Mouse (Mus musculus) adrenal gland, postnatal 10 days (tissue): ENCODE data around the gene Gm42906. TPM values are rescaled to one million over a fixed set of nuclear protein-coding genes. Genes with fewer than 3 reads are reported as not detected.

ENCODE experiments used
- DNase-seq: peaks from one replicate; pipeline ENCODE4 v3.0.0; 2021; ENCODE audit warnings: mixed read lengths
- total RNA-seq, 2 experiments: library from RNA; stranded (reverse); gene quantifications; 2 replicates each; pipeline ENCODE4 v1.2.3; 2021

Gm42906 gene
- total RNA-seq, 2 experiments from 2014 or later, result not detected

- peak; percentile 71 for DNase-seq
Observed at GRCm38 (mm10) chr5:151233400-151234031, 194.4 kb downstream of the Gm42906 start, which contains the start of gene Stard13. Stard13 (minus strand) TSS chr5:151233836.

GRCm38 (mm10) chr5:151232576-151233299 lies 195.2 kb downstream of the Gm42906 start:
- no peak for DNase-seq

GRCm38 (mm10) chr5:151231861-151232260 lies 196.1 kb downstream of the Gm42906 start:
- peak; percentile 7 for DNase-seq

- peak; percentile 39 for DNase-seq
Observed at GRCm38 (mm10) chr5:151231411-151231810, 196.6 kb downstream of the Gm42906 start.

GRCm38 (mm10) chr5:151230427-151230826 lies 197.5 kb downstream of the Gm42906 start:
- DNase-seq, result no peak

- DNase-seq, result no peak
Observed at GRCm38 (mm10) chr5:151228367-151229005, 199.5 kb downstream of the Gm42906 start.

GRCm38 (mm10) chr5:151223696-151224366 lies 204.1 kb downstream of the Gm42906 start:
- DNase-seq, result no peak

- no peak for DNase-seq
Observed at GRCm38 (mm10) chr5:151222791-151223190, 205.2 kb downstream of the Gm42906 start.

GRCm38 (mm10) chr5:151218689-151219115 lies 209.3 kb downstream of the Gm42906 start:
- no peak for DNase-seq

GRCm38 (mm10) chr5:151213097-151213496 lies 214.9 kb downstream of the Gm42906 start:
- DNase-seq, result no peak

GRCm38 (mm10) chr5:151210869-151211268 lies 217.1 kb downstream of the Gm42906 start:
- no peak for DNase-seq

GRCm38 (mm10) chr5:151210060-151210459 lies 217.9 kb downstream of the Gm42906 start:
- DNase-seq, result no peak

- no peak for DNase-seq
Observed at GRCm38 (mm10) chr5:151205017-151205416, 222.9 kb downstream of the Gm42906 start.

GRCm38 (mm10) chr5:151202925-151203324 lies 225.0 kb downstream of the Gm42906 start:
- no peak for DNase-seq

- no peak for DNase-seq
Observed at GRCm38 (mm10) chr5:151201220-151201619, 226.7 kb downstream of the Gm42906 start.

GRCm38 (mm10) chr5:151199235-151199634 lies 228.7 kb downstream of the Gm42906 start:
- no peak for DNase-seq

GRCm38 (mm10) chr5:151196603-151197272 lies 231.2 kb downstream of the Gm42906 start:
- peak; percentile 37 for DNase-seq

GRCm38 (mm10) chr5:151193885-151194520 lies 234.0 kb downstream of the Gm42906 start:
- DNase-seq, result no peak

GRCm38 (mm10) chr5:151192266-151192665 lies 235.7 kb downstream of the Gm42906 start:
- no peak for DNase-seq

GRCm38 (mm10) chr5:151190764-151191163 lies 237.2 kb downstream of the Gm42906 start:
- no peak for DNase-seq

- DNase-seq, result peak; percentile 79
Observed at GRCm38 (mm10) chr5:151189789-151190378, 238.1 kb downstream of the Gm42906 start.
